Mouse (Mus musculus): Measurements from ENCODE around the gene Gtf2f1. TPM values are rescaled to one million over a fixed set of nuclear protein-coding genes. Genes with fewer than 3 reads are reported as not detected.
A peak's percentile ranks its signal among the peaks of the same experiment; 100 is the strongest.

The Gtf2f1 gene
- polyA plus RNA-seq, 1 experiment, result 43.5 TPM

DNA sequence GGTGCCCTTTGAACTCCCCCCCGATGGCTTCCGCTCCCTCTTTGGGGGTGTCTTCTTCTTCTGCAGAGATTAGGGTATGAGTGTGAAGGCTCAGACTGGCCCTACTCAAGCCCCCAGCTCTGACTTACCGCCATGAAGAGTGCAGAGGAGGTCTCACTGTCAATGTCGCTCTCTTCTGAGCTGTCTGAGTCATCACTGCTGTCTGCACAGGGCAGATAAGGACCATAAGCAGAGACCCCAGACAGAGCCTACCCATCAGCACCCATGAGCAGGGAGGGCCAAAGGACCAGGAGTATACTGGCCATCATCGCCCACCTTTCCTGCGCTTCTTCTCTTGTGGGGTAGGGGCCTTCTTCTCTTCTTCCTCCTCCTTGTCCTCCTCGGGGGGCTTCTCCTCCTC lies 7.1 kb downstream of the Gtf2f1 start:
- TF ChIP-seq CTCF (IDR thresholded peaks at IDR 0.05; ENCODE audit: extremely low read depth, insufficient read length, insufficient replicate concordance, low read depth, low read length), result no peak
- TF ChIP-seq POLR2A (IDR thresholded peaks at IDR 0.05; ENCODE audit: low read depth, low read length), result no peak
- H3K4me1 ChIP-seq (ENCODE audit: control insufficient read depth, insufficient read depth, insufficient read length, low read length), result no peaks in the 10 kb centered on the region
- 93% methylated on average over 7 of the region's 7 CpGs for WGBS
- no peak overlapping the region for H3K4me3 ChIP-seq (ENCODE audit: low read depth, low read length)
- H3K27me3 ChIP-seq (ENCODE audit: control insufficient read depth, insufficient read depth, low read length), result no peaks in the 10 kb centered on the region
- peaks cover 56% of the 10 kb centered on the region for H3K36me3 ChIP-seq (ENCODE audit: control insufficient read depth, insufficient read depth, low read length)
- H3K27ac ChIP-seq (ENCODE audit: insufficient read depth, low read depth, low read length), result no peak overlapping the region

DNA sequence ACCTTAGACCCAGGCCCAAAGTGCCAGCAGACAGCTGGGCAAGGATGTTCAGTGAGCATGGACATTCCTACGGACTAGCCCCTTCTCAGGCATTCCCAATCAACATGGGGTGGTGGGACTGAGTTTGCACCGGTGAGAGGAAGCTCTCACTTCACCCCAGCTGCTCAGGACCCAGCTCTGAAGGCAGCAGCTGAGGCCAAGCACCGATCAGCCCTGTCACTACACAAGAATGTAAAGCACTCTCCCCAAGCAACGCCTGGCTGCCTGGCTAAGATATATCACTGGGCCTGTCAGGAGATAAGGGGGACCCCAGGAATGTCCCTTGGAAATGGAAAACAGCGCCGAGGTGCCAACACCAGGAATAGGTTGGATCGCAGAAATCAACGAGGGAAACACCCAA lies 9.9 kb downstream of the Gtf2f1 start:
- peaks cover 39% of the 10 kb centered on the region for H3K36me3 ChIP-seq (ENCODE audit: control insufficient read depth, insufficient read depth, low read length)
- H3K27ac ChIP-seq (ENCODE audit: insufficient read depth, low read depth, low read length), result no peak overlapping the region
- 58% methylated on average over 8 of the region's 8 CpGs for WGBS
- H3K4me3 ChIP-seq (ENCODE audit: low read depth, low read length), result no peak overlapping the region
- H3K4me1 ChIP-seq (ENCODE audit: control insufficient read depth, insufficient read depth, insufficient read length, low read length), result peaks cover 3% of the 10 kb centered on the region; the same call in 1 of the 2 replicates
- TF ChIP-seq POLR2A (IDR thresholded peaks at IDR 0.05; ENCODE audit: low read depth, low read length), result no peak
- TF ChIP-seq CTCF (IDR thresholded peaks at IDR 0.05; ENCODE audit: extremely low read depth, insufficient read length, insufficient replicate concordance, low read depth, low read length), result no peak
- H3K27me3 ChIP-seq (ENCODE audit: control insufficient read depth, insufficient read depth, low read length), result no peaks in the 10 kb centered on the region

DNA sequence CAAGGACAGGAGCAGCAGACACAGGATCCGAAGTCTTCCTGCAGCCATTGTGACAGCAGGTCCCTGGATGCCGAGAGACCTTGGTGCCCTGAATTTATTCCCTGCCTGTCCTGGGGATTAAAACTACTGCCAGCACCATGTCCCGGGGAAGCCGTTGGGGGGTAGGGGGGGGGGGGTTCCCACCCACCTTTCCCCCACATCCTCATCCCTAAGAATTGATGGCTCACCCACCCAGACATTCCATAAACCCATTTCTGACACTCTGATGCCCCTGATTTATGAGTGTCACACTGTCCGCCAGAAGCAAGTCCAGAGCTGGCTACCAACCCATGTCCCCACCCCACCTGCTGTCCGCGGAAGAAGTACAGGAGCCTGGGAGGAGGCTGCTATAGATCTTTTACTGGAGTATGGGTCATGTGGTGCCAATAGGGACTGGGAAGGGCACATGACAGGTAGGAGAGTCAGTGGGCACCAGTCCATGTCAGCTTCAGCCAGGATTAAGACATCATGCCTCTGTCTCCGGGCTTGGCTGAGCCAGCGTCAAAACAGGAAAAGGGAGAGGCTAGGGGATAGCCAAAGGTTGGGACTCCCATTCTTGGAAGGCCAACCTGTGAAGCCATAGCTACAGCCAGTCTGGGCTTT lies 11.0 kb downstream of the Gtf2f1 start, which contains the start of gene Pspn:
Gene Pspn, minus strand, starts transcription at position 51 of the 642 bp plus-strand sequence.
- Histone ChIP-seq H3K36me3 (ENCODE audit: control insufficient read depth, insufficient read depth, low read length) (peaks cover 36% of the 10 kb centered on the region), H3K4me1 (ENCODE audit: control insufficient read depth, insufficient read depth, insufficient read length, low read length) (peaks cover 3% of the 10 kb centered on the region; the same call in 1 of the 2 replicates), H3K27me3 (ENCODE audit: control insufficient read depth, insufficient read depth, low read length) (no peaks in the 10 kb centered on the region), H3K4me3 (ENCODE audit: low read depth, low read length) (no peak within 1 kb of the TSS), H3K27ac (ENCODE audit: insufficient read depth, low read depth, low read length) (no peak within 1 kb of the TSS)
- TF ChIP-seq POLR2A (IDR thresholded peaks at IDR 0.05; ENCODE audit: low read depth, low read length), result no peak
- no peak for TF ChIP-seq CTCF (IDR thresholded peaks at IDR 0.05; ENCODE audit: extremely low read depth, insufficient read length, insufficient replicate concordance, low read depth, low read length)
- WGBS, result 76% methylated on average over 9 of the region's 9 CpGs

DNA sequence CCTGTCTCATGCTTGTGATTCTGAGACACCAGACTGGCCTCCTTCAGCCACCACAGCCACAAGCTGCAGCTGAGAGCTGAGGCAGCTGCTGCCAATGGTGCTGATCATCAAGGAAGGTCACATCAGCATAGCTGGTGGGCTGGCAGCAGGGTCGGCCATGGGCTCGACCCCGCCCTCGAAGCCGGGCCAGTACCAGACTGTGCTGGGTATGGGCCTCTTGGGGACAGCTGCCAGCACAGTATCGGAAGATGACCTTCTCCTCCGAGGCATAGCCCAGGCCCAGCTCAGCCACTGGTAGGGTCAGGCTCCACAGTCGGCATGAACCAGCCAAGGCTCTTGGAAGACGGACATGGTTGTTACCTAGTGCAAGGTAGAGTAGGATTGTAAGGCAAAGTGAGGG lies 11.7 kb downstream of the Gtf2f1 start:
- 93% methylated on average over 9 of the region's 9 CpGs for WGBS
- TF ChIP-seq CTCF (IDR thresholded peaks at IDR 0.05; ENCODE audit: extremely low read depth, insufficient read length, insufficient replicate concordance, low read depth, low read length) (no peak), POLR2A (IDR thresholded peaks at IDR 0.05; ENCODE audit: low read depth, low read length) (no peak)
- Histone ChIP-seq H3K36me3 (ENCODE audit: control insufficient read depth, insufficient read depth, low read length) (peaks cover 35% of the 10 kb centered on the region), H3K27ac (ENCODE audit: insufficient read depth, low read depth, low read length) (no peak overlapping the region), H3K4me3 (ENCODE audit: low read depth, low read length) (no peak overlapping the region), H3K4me1 (ENCODE audit: control insufficient read depth, insufficient read depth, insufficient read length, low read length) (peaks cover 3% of the 10 kb centered on the region; the same call in 1 of the 2 replicates), H3K27me3 (ENCODE audit: control insufficient read depth, insufficient read depth, low read length) (no peaks in the 10 kb centered on the region)

DNA sequence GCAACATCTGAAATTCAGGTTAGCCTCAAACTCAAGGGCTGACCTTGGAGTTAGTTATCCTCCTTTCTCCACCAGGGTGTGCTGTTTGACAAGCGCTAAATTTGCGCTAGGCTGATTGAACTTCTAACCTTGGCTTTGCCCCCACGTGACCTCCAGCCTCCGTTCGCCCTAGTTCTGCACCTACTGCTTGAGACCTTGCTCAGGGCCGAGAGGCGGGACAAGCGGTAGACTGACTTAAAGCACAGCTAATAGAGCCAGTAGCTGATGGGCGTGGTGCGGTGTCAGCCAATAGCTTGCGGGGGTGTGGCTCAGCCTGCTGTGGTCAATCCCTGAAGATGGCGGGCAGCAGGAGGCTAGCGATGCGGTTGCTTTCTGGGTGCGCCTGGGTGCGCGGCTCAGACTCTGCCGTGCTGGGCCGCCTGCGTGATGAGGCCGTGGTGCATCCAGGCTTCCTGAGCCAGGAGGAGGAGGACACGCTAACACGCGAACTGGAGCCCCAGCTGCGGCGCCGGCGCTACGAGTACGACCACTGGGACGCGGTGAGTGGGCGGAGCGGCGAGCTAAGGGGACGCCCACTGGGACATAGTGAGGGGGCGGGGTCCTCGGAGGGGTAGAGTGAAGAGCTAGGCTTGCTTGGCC lies 13.9 kb downstream of the Gtf2f1 start, which contains the start of gene Alkbh7:
Gene Alkbh7, plus strand, starts transcription at position 311 of the 639 bp plus-strand sequence.
- peak; percentile 65; the same call in 1 of the 2 replicates for TF ChIP-seq CTCF (IDR thresholded peaks at IDR 0.05; ENCODE audit: extremely low read depth, insufficient read length, insufficient replicate concordance, low read depth, low read length)
- no peak for TF ChIP-seq POLR2A (IDR thresholded peaks at IDR 0.05; ENCODE audit: low read depth, low read length)
- no peaks in the 10 kb centered on the region for H3K27me3 ChIP-seq (ENCODE audit: control insufficient read depth, insufficient read depth, low read length)

DNA sequence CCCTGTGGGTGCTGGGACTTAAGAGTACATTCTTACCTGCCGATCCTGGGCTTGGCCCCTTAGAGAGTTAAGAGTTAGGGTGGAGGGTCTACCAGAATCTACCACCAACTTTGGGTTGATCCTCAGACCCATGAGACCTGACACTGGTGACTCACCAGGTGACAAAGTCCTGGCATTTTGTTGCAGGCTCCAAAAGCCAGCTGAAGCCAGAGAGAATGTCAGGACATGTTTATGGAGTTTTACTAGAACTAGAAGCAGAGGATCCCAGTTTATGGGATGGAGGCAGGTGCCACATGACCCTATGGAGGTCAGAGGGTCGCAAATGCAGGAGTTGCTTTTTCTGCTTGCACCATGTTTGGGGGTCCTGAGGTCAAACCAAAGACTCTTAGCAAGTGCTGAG lies 14.6 kb downstream of the Gtf2f1 start:
- no peak for TF ChIP-seq CTCF (IDR thresholded peaks at IDR 0.05; ENCODE audit: extremely low read depth, insufficient read length, insufficient replicate concordance, low read depth, low read length)
- no peak for TF ChIP-seq POLR2A (IDR thresholded peaks at IDR 0.05; ENCODE audit: low read depth, low read length)
- H3K27ac ChIP-seq (ENCODE audit: insufficient read depth, low read depth, low read length), result no peak overlapping the region
- no peak overlapping the region for H3K4me3 ChIP-seq (ENCODE audit: low read depth, low read length)
- H3K36me3 ChIP-seq (ENCODE audit: control insufficient read depth, insufficient read depth, low read length), result peaks cover 28% of the 10 kb centered on the region
- 58% methylated on average over 2 of the region's 2 CpGs for WGBS
- H3K4me1 ChIP-seq (ENCODE audit: control insufficient read depth, insufficient read depth, insufficient read length, low read length), result peaks cover 3% of the 10 kb centered on the region; the same call in 1 of the 2 replicates
- H3K27me3 ChIP-seq (ENCODE audit: control insufficient read depth, insufficient read depth, low read length), result no peaks in the 10 kb centered on the region

More for the DNA sequence above, 13.9 kb downstream of the Gtf2f1 start, which contains the start of gene Alkbh7:
- H3K4me1 ChIP-seq (ENCODE audit: control insufficient read depth, insufficient read depth, insufficient read length, low read length), result peaks cover 3% of the 10 kb centered on the region; the same call in 1 of the 2 replicates
- H3K27ac ChIP-seq (ENCODE audit: insufficient read depth, low read depth, low read length), result peak within 1 kb of the TSS; percentile 48; the same call in 1 of the 2 replicates
- peak within 1 kb of the TSS; percentile 79 for H3K4me3 ChIP-seq (ENCODE audit: low read depth, low read length)
- under 1% methylated on average over 38 of the region's 38 CpGs for WGBS
- peaks cover 28% of the 10 kb centered on the region for H3K36me3 ChIP-seq (ENCODE audit: control insufficient read depth, insufficient read depth, low read length)

DNA sequence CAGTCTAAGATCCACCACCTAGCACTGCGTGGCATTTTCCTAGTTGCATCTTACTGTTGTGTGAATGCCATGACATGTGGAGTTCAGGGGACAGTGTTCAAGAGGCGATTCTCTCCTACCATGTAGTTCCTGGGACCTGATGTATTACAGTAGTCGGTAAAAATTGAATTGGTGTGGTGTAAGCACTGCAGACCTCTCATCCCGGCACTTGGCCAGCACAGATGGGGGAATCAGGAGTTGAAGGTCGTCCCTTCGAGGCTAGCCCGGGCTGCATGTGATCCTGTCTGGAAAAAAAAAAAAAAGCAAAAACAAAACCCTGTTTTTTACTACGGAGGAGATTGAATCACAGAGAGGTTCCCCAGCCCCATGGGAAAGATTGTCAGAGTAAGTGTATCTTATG lies 16.0 kb downstream of the Gtf2f1 start:
- peaks cover 28% of the 10 kb centered on the region for H3K36me3 ChIP-seq (ENCODE audit: control insufficient read depth, insufficient read depth, low read length)
- H3K27ac ChIP-seq (ENCODE audit: insufficient read depth, low read depth, low read length), result no peak overlapping the region
- H3K27me3 ChIP-seq (ENCODE audit: control insufficient read depth, insufficient read depth, low read length), result no peaks in the 10 kb centered on the region
- TF ChIP-seq CTCF (IDR thresholded peaks at IDR 0.05; ENCODE audit: extremely low read depth, insufficient read length, insufficient replicate concordance, low read depth, low read length), result no peak
- TF ChIP-seq POLR2A (IDR thresholded peaks at IDR 0.05; ENCODE audit: low read depth, low read length), result no peak
- peaks cover 6% of the 10 kb centered on the region; the same call in 1 of the 2 replicates for H3K4me1 ChIP-seq (ENCODE audit: control insufficient read depth, insufficient read depth, insufficient read length, low read length)
- no peak overlapping the region for H3K4me3 ChIP-seq (ENCODE audit: low read depth, low read length)
- WGBS, result 85% methylated on average over 8 of the region's 8 CpGs

Measured in small intestine, adult 2 months (tissue).